Mouse (Mus musculus) lung, postnatal 0 days (tissue): ENCODE measurements around the gene Card6.

Experiments
- CTCF ChIP-seq: IDR thresholded peaks from 2 replicates; pipeline ENCODE4 v1.5.1; 2016; ENCODE audit warnings: antibody characterized with exemption, mild to moderate bottlenecking
- EP300 ChIP-seq: IDR thresholded peaks from 2 replicates; pipeline ENCODE4 v1.6.1; 2016; ENCODE audit warnings: antibody characterized with exemption, mild to moderate bottlenecking, control low read depth

DNA sequence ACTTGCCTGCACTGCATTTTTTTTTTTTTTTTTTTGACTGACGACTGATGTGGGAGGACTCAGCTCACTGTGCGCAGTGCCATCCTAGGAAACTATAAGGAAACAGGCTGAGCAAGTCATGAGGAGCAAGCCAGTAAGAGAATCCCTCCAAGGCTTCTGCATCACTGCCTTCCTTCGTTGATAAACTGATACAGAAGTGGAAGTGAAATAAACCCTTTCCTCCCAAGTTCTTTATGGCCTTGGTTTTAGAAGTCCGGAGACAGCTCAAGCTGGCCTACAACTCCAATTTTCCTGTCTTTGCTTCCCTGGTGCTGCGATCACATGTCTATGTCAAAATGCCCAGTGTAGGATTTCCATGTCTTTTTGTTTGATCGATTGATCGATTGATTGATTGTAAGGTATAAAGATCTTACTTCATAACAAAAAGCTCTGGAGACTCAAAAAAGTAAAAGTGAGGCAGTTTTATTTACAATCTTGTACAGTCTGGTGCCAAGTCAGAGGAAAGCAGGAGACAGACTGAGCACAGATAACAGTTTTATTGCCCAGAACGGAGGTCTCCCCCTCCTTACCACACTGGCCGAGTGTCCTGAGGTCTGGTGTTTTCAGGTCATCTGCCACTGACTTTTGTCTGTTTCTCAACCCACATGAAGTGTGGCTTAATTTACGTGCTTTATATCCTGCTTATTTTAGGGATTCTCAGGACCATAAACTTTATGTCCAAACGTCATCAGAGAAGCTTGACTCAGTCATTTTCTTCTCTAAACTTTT, 12.6 kb downstream of the Card6 start:
- TF ChIP-seq CTCF (no peak), EP300 (no peak)
